Mouse (Mus musculus): ENCODE measurements at regions not wholly inside any gene's neighbourhood (a gene's known extent, or its start where the extent isn't known, plus 50 kb on each side); places are given as distances from the start of the nearest gene placed in this dataset.

- TF ChIP-seq CTCF (IDR thresholded peaks at IDR 0.05; ENCODE audit: extremely low read depth, insufficient read depth, low read length) (no peak), POLR2A (IDR thresholded peaks at IDR 0.05; ENCODE audit: extremely low read depth, insufficient read depth, low read length) (no peak)
Measured at GRCm38 (mm10) chr2:117765572-117765971, 346.1 kb upstream of the Thbs1 start.
